Mouse (Mus musculus) CH12.LX (cell line): Measurements from ENCODE around the gene Prr15. TPM values are rescaled to one million over a fixed set of nuclear protein-coding genes. Genes with fewer than 3 reads are reported as not detected.

Experiments used
- DNase-seq: peaks from one replicate; pipeline ENCODE4 v3.0.0-alpha.2; 2013; ENCODE audit errors: extremely low read depth
- H3K27ac ChIP-seq: 2 replicates; pipeline ENCODE4 v1.5.1; 2012; ENCODE audit warnings: low read depth, mild to moderate bottlenecking, control low read depth, moderate library complexity; ENCODE audit not compliant: insufficient read depth
- H3K27me3 ChIP-seq: replicated peaks from 2 replicates; pipeline ENCODE3; 2012; ENCODE audit warnings: inconsistent platforms
- H3K36me3 ChIP-seq, 2 experiments: replicated peaks in 1 of 2; 2 replicates each; pipeline versions ENCODE3 to v1.6.1; 2012; ENCODE audit warnings: inconsistent platforms in 1 of 2, low read length in 1 of 2, mild to moderate bottlenecking in 1 of 2, mixed read lengths in 1 of 2, moderate library complexity in 1 of 2; ENCODE audit not compliant: control insufficient read depth in 1 of 2, insufficient read depth in 1 of 2
- H3K4me1 ChIP-seq, 2 experiments: 2 replicates each; pipeline ENCODE4 v1.6.1; 2012; ENCODE audit warnings: inconsistent platforms in 1 of 2, moderate library complexity in 1 of 2; ENCODE audit not compliant: insufficient read depth in 2 of 2, control insufficient read depth in 1 of 2
- H3K4me2 ChIP-seq: 2 replicates; pipeline ENCODE4 v1.6.1; 2012; ENCODE audit warnings: low read depth, mild to moderate bottlenecking, control low read depth; ENCODE audit not compliant: poor library complexity, insufficient read depth, severe bottlenecking
- H3K4me3 ChIP-seq, 3 experiments: fragments of 150-350 bp in 1 of 3; sonication (generic) in 1 of 3; replicated peaks in 1 of 3; 2 replicates each; pipeline versions ENCODE3 to v1.5.1; 2011 to 2012; ENCODE audit warnings: low read depth in 2 of 3, low read length in 2 of 3, mild to moderate bottlenecking in 2 of 3, moderate library complexity in 2 of 3, control low read depth in 1 of 3, improper control_type of control experiment in 1 of 3, inconsistent platforms in 1 of 3, mixed read lengths in 1 of 3; ENCODE audit not compliant: poor library complexity in 1 of 3
- H3K79me2 ChIP-seq: replicated peaks from 2 replicates; pipeline ENCODE4 v1.6.1; 2012; ENCODE audit warnings: mild to moderate bottlenecking, moderate library complexity; ENCODE audit not compliant: control insufficient read depth, poor library complexity, insufficient read depth, severe bottlenecking; ENCODE audit errors: extremely low read depth
- H3K9ac ChIP-seq: 2 replicates; pipeline ENCODE4 v1.6.1; 2012; ENCODE audit warnings: low read depth, mild to moderate bottlenecking, control low read depth, moderate library complexity; ENCODE audit not compliant: insufficient read depth
- H3K9me3 ChIP-seq: replicated peaks from 2 replicates; pipeline ENCODE3; 2012; ENCODE audit warnings: low read length, inconsistent platforms, mixed read lengths
- BHLHE40 ChIP-seq: IDR thresholded peaks from 2 replicates; pipeline ENCODE4 v1.6.1; 2011; ENCODE audit warnings: mild to moderate bottlenecking, low read depth, low read length, improper control_type of control experiment
- CHD2 ChIP-seq: IDR thresholded peaks from 2 replicates; pipeline ENCODE4 v1.6.1; 2011; ENCODE audit warnings: low read length, improper control_type of control experiment
- CTCF ChIP-seq, 2 experiments: IDR thresholded peaks in 1 of 2; conservative IDR thresholded peaks in 1 of 2; 2 replicates each; pipeline ENCODE4 v1.5.1; 2011 to 2012; ENCODE audit warnings: low read depth in 2 of 2, low read length in 2 of 2, improper control_type of control experiment in 1 of 2, inconsistent platforms in 1 of 2, mild to moderate bottlenecking in 1 of 2, moderate library complexity in 1 of 2
- E2F4 ChIP-seq: IDR thresholded peaks from 2 replicates; pipeline ENCODE4 v1.6.1; 2011; ENCODE audit warnings: low read depth, low read length, improper control_type of control experiment; ENCODE audit not compliant: insufficient replicate concordance
- ETS1 ChIP-seq: conservative IDR thresholded peaks from 2 replicates; pipeline ENCODE4 v1.6.1; 2012; ENCODE audit warnings: low read depth, mild to moderate bottlenecking, inconsistent platforms, low read length, improper control_type of control experiment, moderate library complexity
- HCFC1 ChIP-seq: IDR thresholded peaks from 2 replicates; pipeline ENCODE4 v1.6.1; 2012; ENCODE audit warnings: low read depth, mild to moderate bottlenecking, inconsistent platforms, low read length, improper control_type of control experiment
- JUN ChIP-seq: IDR thresholded peaks from 2 replicates; pipeline ENCODE4 v1.6.1; 2011; ENCODE audit warnings: low read depth, mild to moderate bottlenecking, low read length, improper control_type of control experiment, moderate library complexity; ENCODE audit not compliant: insufficient read depth
- JUND ChIP-seq: conservative IDR thresholded peaks from 2 replicates; pipeline ENCODE4 v1.6.1; 2011; ENCODE audit warnings: low read depth, low read length, improper control_type of control experiment
- KAT2A ChIP-seq: IDR thresholded peaks from 2 replicates; pipeline ENCODE4 v1.6.1; 2012; ENCODE audit warnings: low read length, improper control_type of control experiment, inconsistent platforms; ENCODE audit not compliant: insufficient replicate concordance
- MAFK ChIP-seq: IDR thresholded peaks from 2 replicates; pipeline ENCODE4 v1.6.1; 2011; ENCODE audit warnings: low read length, improper control_type of control experiment; ENCODE audit not compliant: insufficient replicate concordance
- MAX ChIP-seq: IDR thresholded peaks from 2 replicates; pipeline ENCODE4 v1.6.1; 2011; ENCODE audit warnings: low read length, improper control_type of control experiment
- MAZ ChIP-seq: IDR thresholded peaks from 2 replicates; pipeline ENCODE4 v1.6.1; 2012; ENCODE audit warnings: low read depth, mild to moderate bottlenecking, inconsistent platforms, low read length, improper control_type of control experiment, moderate library complexity
- MYC ChIP-seq: IDR thresholded peaks from 2 replicates; pipeline ENCODE4 v1.6.1; 2011; ENCODE audit warnings: low read depth, mild to moderate bottlenecking, improper control_type of control experiment, low read length
- NRF1 ChIP-seq: IDR thresholded peaks from 2 replicates; pipeline ENCODE4 v1.6.1; 2014; ENCODE audit warnings: low read depth, mild to moderate bottlenecking, inconsistent platforms, low read length, improper control_type of control experiment, moderate library complexity
- PAX5 ChIP-seq: IDR thresholded peaks from 2 replicates; pipeline ENCODE4 v1.6.1; 2012; ENCODE audit warnings: low read length, inconsistent platforms, mixed read lengths
- POLR2A ChIP-seq: IDR thresholded peaks from 2 replicates; pipeline ENCODE4 v1.6.1; 2011; ENCODE audit warnings: low read depth, mild to moderate bottlenecking, improper control_type of control experiment, low read length
- RAD21 ChIP-seq: IDR thresholded peaks from 2 replicates; pipeline ENCODE4 v1.6.1; 2011; ENCODE audit warnings: low read depth, mild to moderate bottlenecking, low read length, improper control_type of control experiment, moderate library complexity
- RCOR1 ChIP-seq: conservative IDR thresholded peaks from 2 replicates; pipeline ENCODE4 v1.6.1; 2012; ENCODE audit warnings: low read depth, mild to moderate bottlenecking, inconsistent platforms, low read length, improper control_type of control experiment
- SIN3A ChIP-seq: IDR thresholded peaks from 2 replicates; pipeline ENCODE4 v1.6.1; 2012; ENCODE audit warnings: low read length, improper control_type of control experiment, inconsistent platforms
- SMC3 ChIP-seq: IDR thresholded peaks from 2 replicates; pipeline ENCODE4 v1.6.1; 2011; ENCODE audit warnings: low read depth, low read length, improper control_type of control experiment
- TBP ChIP-seq: conservative IDR thresholded peaks from 2 replicates; pipeline ENCODE4 v1.6.1; 2011; ENCODE audit warnings: low read depth, low read length, improper control_type of control experiment
- UBTF ChIP-seq: IDR thresholded peaks from 2 replicates; pipeline ENCODE4 v1.6.1; 2012; ENCODE audit warnings: low read depth, mild to moderate bottlenecking, inconsistent platforms, low read length, improper control_type of control experiment, moderate library complexity
- USF1 ChIP-seq: IDR thresholded peaks from 2 replicates; pipeline ENCODE4 v1.6.1; 2014; ENCODE audit warnings: low read depth, mild to moderate bottlenecking, inconsistent platforms, low read length, improper control_type of control experiment
- USF2 ChIP-seq: conservative IDR thresholded peaks from 2 replicates; pipeline ENCODE4 v1.6.1; 2011; ENCODE audit warnings: low read depth, low read length, improper control_type of control experiment
- ZC3H11A ChIP-seq: IDR thresholded peaks from 2 replicates; pipeline ENCODE4 v1.6.1; 2012; ENCODE audit warnings: low read depth, mild to moderate bottlenecking, inconsistent platforms, low read length, improper control_type of control experiment
- ZKSCAN1 ChIP-seq: IDR thresholded peaks from 2 replicates; pipeline ENCODE4 v1.6.1; 2012; ENCODE audit warnings: low read depth, inconsistent platforms, low read length, improper control_type of control experiment, borderline replicate concordance
- ZMIZ1 ChIP-seq: IDR thresholded peaks from 2 replicates; pipeline ENCODE4 v1.6.1; 2012; ENCODE audit warnings: low read depth, mild to moderate bottlenecking, inconsistent platforms, low read length, improper control_type of control experiment
- dilution Hi-C: fragments of 300-500 bp; cut with MboI; formaldehyde crosslinking; loops from 2 replicates; pipeline ENCODE4 v1.14.3; 2020; ENCODE audit warnings: low sequenced_read_pairs; ENCODE audit not compliant: extremely low pct_unique_long_range_greater_than_20kb, extremely low pct_ligation_motif_present
- in situ Hi-C: fragments of 300-500 bp; cut with MboI; formaldehyde crosslinking; loops from 3 replicates; pipeline ENCODE4 v1.14.3; 2019; ENCODE audit warnings: low sequenced_read_pairs, low pct_ligation_motif_present, low pct_unique_long_range_greater_than_20kb, mixed read lengths
- polyA plus RNA-seq: library from polyadenylated mRNA; unstranded; fragments of >175 nt; gene quantifications from 2 replicates; pipeline ENCODE4 v1.2.1, GENCODE M21; 2012; ENCODE audit warnings: low read depth; ENCODE audit not compliant: insufficient read length
- total RNA-seq, 2 experiments: library from RNA; depleted of rRNA; stranded (reverse); fragments of 300-350 nt in 1 of 2; fragments of >200 nt in 1 of 2; gene quantifications; 2 replicates each; pipeline ENCODE4 v1.2.3; 2012 to 2014

Prr15 gene
- total and polyA plus RNA-seq, 3 experiments: not detected

GRCm38 (mm10) chr6:54371874-54372273 lies 46.2 kb downstream of the Prr15 start:
- Histone ChIP-seq H3K9me3 (peaks cover 3% of the 10 kb centered on the region), H3K79me2 (no peaks in the 10 kb centered on the region; the same call in 1 of the 2 replicates), H3K27me3 (peaks cover 7% of the 10 kb centered on the region), H3K9ac (no peak overlapping the region), H3K27ac (no peak overlapping the region), H3K4me2 (no peak overlapping the region), H3K4me3 (no peak overlapping the region), H3K4me1 (no peaks in the 10 kb centered on the region), H3K36me3 (no peaks in the 10 kb centered on the region)
- in situ Hi-C loops: no loop called here
- dilution Hi-C loops: no loop called here
- TF ChIP-seq MAX: no peak
- no peak for TF ChIP-seq ZMIZ1
- no peak for TF ChIP-seq USF2
- no peak for TF ChIP-seq RCOR1
- no peak for TF ChIP-seq POLR2A
- TF ChIP-seq JUN: no peak
- TF ChIP-seq NRF1: no peak
- TF ChIP-seq KAT2A: no peak
- TF ChIP-seq CTCF (conservative IDR thresholded peaks at IDR 0.05 in 1 of 2, IDR thresholded peaks at IDR 0.05 in 1 of 2; ENCODE audit: low read depth in 2 of 2, low read length in 2 of 2): no peak
- TF ChIP-seq PAX5: no peak
- TF ChIP-seq ETS1: no peak
- TF ChIP-seq BHLHE40: no peak
- no peak for TF ChIP-seq UBTF
- TF ChIP-seq MYC: no peak
- TF ChIP-seq JUND: no peak
- no peak for TF ChIP-seq MAFK
- no peak for DNase-seq

- H3K36me3 ChIP-seq: no peaks in the 10 kb centered on the region
- H3K4me2 ChIP-seq: no peak overlapping the region
- DNase-seq: no peak
- no peak overlapping the region for H3K9ac ChIP-seq
- TF ChIP-seq MAFK: no peak
- no peak for TF ChIP-seq POLR2A
- TF ChIP-seq ZMIZ1: no peak
- no peak for TF ChIP-seq USF2
- no peak for TF ChIP-seq E2F4
- no peak for TF ChIP-seq KAT2A
- no peak for TF ChIP-seq ZC3H11A
- TF ChIP-seq RCOR1: no peak
- TF ChIP-seq CTCF (conservative IDR thresholded peaks at IDR 0.05 in 1 of 2, IDR thresholded peaks at IDR 0.05 in 1 of 2; ENCODE audit: low read depth in 2 of 2, low read length in 2 of 2): no peak
- no peak for TF ChIP-seq CHD2
- TF ChIP-seq USF1: no peak
- TF ChIP-seq HCFC1: no peak
- TF ChIP-seq SIN3A: no peak
- no peak for TF ChIP-seq UBTF
- TF ChIP-seq MAZ: no peak
- no peak for TF ChIP-seq ETS1
- no peak for TF ChIP-seq RAD21
- no peak for TF ChIP-seq SMC3
- TF ChIP-seq TBP: no peak
- no peak for TF ChIP-seq ZKSCAN1
- peaks cover 4% of the 10 kb centered on the region for H3K27me3 ChIP-seq
- no peaks in the 10 kb centered on the region for H3K9me3 ChIP-seq
- H3K27ac ChIP-seq: no peak overlapping the region
- in situ Hi-C loops (no loop called here), dilution Hi-C loops (no loop called here)
- no peaks in the 10 kb centered on the region for H3K79me2 ChIP-seq
- no peak overlapping the region for H3K4me3 ChIP-seq
- H3K4me1 ChIP-seq: no peaks in the 10 kb centered on the region
Measured at GRCm38 (mm10) chr6:54379356-54379755, 53.7 kb downstream of the Prr15 start.
